Mouse (Mus musculus): Measurements from ENCODE around the gene Eif3i. TPM values are rescaled to one million over a fixed set of nuclear protein-coding genes. Genes with fewer than 3 reads are reported as not detected.

Gene Eif3i
- total RNA-seq, 2 experiments from 2014 or later: 139 to 140 TPM

DNA sequence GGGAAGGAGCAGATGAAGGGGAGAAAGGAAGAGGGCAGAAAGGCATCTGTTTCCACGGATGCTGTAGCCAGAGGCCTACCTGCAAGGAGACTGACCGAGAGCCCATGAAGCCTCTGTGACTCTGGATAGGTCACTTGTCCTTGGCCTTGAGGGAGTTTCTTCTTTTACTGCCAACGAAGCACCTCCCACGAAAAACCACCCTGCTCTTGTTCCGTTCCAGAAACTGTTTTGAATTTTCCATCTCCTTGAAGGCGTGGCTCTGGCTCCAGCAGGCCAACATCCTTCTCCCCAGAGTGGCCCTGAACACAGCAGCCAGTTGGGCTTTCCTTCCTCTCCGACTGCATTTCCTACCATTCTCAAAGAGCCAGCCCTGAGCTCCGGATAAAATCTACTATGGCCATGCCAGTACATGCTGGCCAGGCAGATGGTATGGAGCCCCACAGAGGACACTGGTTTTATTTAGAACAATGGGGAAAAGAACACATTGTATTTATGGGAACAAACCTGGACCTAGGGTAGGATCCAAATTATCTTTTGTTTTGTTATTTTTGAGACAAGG, 20.9 kb upstream of the Eif3i start:
- DNase-seq (ENCODE audit: low spot score in 2 of 2): no peak
- intact Hi-C loops (cut with DNase I): no loop called here

DNA sequence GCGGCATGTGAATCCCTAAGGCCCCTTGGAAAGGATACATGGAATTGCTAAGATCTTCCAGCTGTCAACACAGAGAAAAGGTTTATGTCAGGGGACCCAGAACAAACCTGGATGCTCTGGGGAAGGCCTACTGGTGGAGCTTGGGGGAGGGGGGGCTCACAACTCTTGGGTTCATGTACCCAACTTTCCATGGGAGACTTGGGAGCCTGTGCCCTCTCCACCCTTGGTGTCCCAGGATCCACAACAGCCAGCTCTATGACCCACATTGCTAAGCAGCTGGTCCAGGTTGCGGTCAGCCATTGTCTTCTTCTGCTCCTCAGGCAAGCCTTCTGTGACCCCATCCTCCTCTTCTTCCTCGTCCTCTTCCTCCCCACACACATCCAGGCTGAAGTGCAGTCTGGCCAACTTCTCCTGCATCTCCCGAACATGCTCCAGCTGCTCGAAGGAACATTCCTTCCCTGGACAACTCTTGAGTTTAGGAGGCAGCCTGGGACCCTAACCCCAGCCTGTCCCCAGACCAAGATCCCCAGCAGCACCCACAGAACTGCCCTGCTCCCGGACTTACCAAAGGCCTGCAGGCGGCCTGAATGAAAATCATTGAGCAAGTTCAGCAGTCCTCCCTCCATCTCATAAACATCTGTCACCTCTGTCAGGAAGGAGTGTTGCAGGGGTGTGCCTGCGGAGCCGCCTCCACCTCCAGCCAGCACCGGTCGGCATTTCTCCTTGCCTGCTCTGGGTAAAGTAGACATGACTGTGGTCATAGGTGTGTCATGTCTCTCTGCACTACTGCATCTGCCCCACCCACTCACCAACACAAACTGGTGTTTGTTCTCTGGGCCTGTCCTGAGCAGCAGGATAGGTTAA, 20.2 kb upstream of the Eif3i start:
- intact Hi-C loops (cut with DNase I): no loop called here
- no peak for DNase-seq (ENCODE audit: low spot score in 2 of 2)

DNA sequence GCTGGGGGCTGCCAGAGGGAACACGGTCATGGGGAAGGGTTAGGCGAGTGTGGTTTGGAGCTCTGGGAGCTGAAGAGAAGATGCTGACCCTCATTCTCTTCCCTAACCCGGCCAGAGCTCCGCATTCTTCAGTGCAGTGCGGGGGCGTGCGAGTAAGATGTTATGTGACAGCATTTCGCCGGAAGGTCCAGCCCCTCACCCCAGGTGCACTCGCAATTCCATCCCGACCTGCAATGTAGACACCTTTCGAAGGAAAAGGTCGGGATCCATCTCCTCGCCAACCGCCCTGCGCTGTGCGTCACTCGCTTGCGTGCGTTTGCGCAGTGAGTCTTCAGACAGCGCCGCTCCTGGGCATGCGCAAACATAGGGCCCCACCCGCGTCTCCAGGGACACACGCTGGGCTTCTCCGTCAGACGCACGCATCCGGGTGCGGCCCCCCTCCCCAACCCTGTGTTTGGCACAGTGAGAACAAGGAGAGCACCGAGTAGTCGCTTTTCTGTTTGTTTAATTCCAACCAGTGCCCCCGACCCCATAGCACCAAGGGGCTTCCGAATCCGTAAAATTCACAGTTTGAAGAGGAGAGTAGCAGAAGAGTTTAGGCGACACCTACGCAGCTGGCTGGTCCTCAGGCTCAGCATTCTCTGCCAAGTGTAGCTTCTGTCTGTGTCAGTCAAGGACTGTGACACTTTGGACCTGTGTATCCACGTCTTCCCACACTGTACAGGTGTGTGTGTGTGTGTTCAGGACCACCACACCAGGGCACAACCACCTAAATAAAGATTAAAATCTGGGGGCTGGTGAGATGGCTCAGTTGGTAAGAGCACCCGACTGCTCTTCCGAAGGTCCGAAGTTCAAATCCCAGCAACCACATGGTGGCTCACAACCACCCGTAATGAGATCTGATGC, 18.6 kb upstream of the Eif3i start, which contains the start of gene Iqcc:
Gene Iqcc, minus strand, starts transcription at position 314 of the 906 bp plus-strand sequence.
- intact Hi-C loops (cut with DNase I): no loop called here
- DNase-seq (ENCODE audit: low spot score in 2 of 2): peak; percentile 95 to 98

DNA sequence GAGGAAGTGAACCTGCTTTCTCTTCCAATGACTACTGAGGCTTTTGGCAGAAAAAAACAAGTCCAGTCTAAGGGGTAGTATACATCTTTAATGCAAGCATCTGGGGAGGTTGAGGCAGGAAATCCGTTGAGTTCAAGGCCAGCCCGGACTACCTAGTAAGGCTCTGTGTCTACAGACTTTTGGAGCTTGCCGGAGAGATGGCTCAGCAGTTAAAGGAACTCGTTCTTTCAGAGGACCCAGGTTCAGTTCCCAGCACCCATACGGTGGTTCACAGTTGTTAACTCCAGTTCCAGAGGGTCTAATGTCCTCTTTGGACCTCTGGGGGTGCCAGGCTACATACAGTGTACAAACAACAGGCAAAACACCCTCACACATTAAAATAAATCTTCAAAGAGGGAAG, 17.6 kb upstream of the Eif3i start:
- no peak for DNase-seq (ENCODE audit: low spot score in 2 of 2)
- intact Hi-C loops (cut with DNase I): no loop called here

DNA sequence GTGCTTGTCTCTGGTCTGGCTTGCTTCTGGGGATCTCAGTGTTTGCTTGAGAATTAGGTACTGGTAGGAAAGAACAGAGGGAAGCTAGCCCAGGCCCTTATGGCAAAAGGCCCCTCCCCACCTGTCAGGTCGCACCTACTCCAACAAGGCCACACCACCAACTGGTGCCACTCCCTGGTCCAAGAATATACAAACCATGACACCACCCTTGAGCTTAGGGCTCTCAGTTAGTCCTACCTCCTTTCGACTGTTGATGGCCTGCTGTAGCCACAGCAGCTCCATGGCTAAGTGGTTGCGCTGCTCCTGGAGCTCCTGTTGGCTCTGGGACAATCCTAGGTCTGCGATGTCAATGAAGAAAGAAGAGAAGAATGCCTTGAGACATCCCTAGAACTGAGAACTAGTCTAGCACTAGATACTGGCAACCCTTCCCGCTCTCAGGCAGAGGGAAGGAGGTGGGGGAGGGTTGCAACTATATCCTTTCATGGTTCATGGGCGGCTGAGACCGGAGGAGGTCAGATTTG, 16.7 kb upstream of the Eif3i start:
- intact Hi-C loops (cut with DNase I): no loop called here

DNA sequence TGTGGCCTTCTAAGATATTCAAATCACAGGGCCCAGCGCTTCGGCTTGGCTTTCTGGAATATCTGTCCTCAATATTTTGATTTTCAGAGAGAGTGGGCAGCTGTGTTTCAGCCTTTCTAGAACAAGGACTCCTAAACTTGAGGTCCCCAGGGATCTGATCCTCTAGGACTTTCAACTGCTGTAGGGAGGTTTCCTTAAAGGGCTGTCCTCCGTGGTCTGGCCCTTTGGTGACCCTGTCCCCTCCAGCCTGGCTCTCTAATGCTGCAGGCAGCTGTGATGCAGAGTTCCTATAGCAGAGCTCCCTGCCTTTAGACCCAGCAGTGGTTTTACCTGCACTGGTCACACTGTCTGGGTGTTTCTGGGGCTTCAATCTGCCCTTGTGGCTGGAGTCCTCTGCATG, 16.2 kb upstream of the Eif3i start:
- intact Hi-C loops (cut with DNase I): no loop called here
- DNase-seq (ENCODE audit: low spot score in 2 of 2): no peak

More for the DNA sequence above, 16.7 kb upstream of the Eif3i start:
- no peak for DNase-seq (ENCODE audit: low spot score in 2 of 2)

DNA sequence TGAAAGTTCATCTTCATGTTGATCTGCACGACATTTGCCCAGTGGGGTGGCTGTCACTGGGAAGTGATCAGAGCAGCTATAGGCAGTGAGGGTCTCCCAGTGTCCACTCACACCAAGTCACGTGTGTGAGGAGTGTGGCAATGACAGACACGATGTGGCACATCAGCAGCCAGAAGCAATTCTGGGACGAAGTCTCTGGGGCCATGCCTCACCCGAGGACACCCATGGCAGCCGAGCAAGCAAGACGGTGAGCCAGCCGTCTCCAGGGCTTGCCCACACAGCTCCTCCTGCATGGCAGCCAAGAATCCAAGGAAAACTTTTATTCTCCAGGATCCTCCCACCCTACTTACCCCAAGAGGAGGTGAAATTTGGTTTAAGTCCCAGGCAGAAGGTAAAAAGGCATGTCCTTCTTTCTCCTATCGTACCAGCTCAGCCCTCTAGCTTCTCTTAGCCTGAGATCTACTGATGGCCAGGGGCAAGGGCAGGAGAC, 15.4 kb upstream of the Eif3i start:
- DNase-seq (ENCODE audit: low spot score in 2 of 2): no peak
- intact Hi-C loops (cut with DNase I): no loop called here

DNA sequence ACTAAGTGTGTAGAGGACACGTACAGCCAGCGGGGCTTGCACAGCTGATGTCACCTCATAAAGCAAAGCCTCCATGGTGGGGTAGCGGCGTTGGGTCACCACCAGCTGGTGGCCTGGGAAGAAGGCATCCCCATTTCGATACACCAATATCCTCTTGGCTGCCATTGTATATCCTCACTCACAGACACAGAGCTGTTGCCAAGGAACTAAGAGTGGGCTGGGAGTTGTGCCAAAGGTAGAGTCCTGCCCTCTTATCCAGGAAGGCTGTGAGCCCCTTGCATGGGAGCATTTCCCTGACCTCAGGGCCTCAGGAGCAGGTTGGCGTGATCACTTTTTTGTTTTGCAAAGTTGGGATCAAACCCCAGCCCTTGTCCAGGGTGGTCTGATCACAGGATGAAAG, 13.6 kb upstream of the Eif3i start, which contains the start of gene Dcdc2b:
Gene Dcdc2b, minus strand, starts transcription at position 165 of the 400 bp plus-strand sequence.
- DNase-seq (ENCODE audit: low spot score in 2 of 2): no peak
- intact Hi-C loops (cut with DNase I): no loop called here

DNA sequence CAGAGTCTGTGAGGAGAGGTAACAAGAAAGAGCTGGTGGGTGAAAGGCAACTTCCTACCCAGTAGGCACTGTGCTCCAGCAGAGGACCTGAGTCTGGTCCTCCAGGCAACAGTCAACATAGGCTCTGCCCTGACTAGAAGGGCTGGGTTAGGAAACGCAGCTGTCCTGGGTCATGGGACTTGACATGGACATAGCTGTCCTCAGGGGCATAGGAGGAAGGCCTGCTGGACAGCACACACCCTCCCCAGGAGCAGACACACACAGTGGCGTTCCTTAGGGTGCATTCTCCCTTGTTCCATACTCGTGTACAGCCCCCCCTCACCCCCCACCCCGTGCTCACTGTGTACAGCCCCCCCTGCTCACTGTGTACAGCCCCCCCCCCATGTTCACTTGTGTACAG, 10.0 kb upstream of the Eif3i start:
- no peak for DNase-seq (ENCODE audit: low spot score in 2 of 2)
- intact Hi-C loops (cut with DNase I): no loop called here

DNA sequence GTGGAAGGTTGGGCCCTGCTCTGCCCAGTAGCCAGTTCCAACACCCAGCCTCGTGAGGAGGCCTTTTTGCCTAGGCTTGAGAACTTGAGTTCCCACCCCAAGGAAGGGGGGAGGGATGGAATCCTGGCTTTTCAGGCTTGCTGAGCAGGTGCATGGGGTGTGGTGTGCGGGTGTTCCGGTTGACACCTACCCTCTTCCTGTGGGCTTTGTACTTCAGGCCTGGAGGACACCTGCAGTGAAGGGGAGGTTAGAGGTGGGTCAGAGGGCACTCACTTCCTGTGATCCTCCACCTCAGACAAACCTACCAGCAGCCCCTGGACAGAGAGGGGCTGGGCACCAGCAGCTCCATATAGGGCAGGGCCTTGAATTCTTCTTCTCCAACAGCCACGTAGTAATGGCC, 9.6 kb upstream of the Eif3i start:
- DNase-seq (ENCODE audit: low spot score in 2 of 2): no peak
- intact Hi-C loops (cut with DNase I): no loop called here

DNA sequence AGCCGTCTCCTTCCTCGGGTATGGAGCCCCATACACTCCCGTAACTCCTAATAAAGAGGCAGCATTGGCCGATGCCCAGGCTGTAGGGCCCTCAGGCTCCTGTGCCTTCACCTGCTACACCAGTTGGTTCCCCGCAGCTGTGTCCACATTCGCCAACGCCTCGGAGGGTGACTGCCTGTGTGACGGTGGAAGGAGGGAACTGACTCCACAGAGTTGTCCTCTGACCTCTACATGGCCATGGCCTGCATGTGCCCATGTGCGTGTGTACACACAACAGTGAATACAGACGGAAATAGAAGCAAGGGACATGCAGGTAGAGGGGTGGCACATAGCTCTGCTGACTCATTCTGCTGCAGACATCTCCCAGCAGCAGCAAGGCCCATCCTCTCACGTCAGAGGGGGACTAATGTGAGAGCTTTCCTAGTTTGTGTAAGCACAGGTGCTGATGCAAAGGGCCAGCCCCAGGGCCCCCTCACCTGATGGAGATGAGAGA, 8.7 kb upstream of the Eif3i start:
- intact Hi-C loops (cut with DNase I): loop anchor here (5.0 kb wide), 1 partner anchor 117 kb away; the partner anchor contains the start of genes Fam229a and Tssk3
- DNase-seq (ENCODE audit: low spot score in 2 of 2): no peak

DNA sequence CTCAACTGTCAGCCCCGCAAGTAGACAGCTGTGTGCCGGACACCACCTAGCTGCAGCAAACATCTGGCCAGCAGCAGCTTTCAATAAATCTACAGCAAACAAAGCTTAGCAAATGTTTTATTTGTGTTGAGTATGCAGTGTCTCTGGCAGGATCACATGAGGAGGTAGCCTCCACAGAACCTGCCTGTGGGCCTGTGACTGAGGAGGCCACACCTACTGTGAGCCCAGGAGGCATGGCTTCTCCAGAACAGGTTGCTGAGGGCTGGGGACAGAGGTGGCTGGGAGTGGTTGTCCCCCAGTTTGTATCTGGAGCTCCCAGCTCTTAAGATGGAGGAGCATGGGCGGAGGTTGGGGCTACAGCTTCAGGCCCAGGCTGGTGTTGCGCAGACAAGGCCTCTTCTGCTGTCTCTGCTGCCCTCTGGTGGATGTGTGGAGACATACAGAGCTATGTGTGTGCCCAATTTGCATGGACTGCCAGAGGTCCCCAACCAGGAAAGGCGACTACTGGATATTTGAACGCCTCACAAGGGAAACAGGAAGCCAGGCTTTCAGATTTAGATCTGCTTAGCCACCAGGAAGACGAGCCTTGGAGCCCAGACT, 8.1 kb upstream of the Eif3i start:
- peak; percentile 85 to 91 for DNase-seq (ENCODE audit: low spot score in 2 of 2)
- intact Hi-C loops (cut with DNase I): loop anchor here (5.0 kb wide), 1 partner anchor 116 kb away; the partner anchor contains the start of genes Fam229a and Tssk3

DNA sequence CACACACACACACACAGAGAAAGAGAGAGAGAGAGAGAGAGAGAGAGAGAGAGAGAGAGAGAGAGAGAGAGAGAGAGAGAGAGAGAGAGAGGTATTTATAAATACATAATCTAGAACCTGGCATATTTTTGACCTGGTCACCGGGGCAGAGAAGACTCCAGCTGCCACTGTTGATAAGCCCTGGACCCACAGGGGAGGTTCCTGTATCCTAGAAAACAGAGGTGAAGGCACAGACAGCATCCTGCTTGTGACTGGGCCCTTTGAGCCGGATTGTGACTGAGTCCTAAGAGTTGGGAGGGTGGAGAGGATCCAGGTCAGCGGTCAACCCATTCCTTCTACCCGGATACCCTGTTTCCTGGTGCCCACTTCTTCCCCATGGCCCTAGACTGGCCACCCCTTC, 11.6 kb downstream of the Eif3i start:
- no peak for DNase-seq (ENCODE audit: low spot score in 2 of 2)
- intact Hi-C loops (cut with DNase I): no loop called here

DNA sequence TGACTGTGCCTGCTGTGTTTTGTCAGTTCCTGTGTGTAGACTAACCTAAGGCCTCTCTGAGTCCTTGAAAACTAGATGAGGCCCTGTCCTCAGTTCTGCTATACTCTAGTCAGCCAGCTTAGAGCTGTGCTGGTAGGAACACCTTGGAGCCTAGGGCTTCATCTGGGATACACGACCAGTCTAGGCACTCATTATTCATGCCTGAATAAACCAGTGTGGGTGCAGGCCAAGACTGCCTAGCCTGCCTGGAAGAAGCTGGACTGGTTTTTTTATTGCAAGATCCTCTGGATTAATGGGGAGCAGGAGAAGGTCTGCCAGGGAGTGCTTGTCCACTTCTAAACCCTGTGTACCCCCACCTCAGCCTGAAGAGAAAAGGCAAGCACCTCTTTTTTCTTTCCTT, 13.5 kb downstream of the Eif3i start:
- no peak for DNase-seq (ENCODE audit: low spot score in 2 of 2)
- intact Hi-C loops (cut with DNase I): no loop called here

DNA sequence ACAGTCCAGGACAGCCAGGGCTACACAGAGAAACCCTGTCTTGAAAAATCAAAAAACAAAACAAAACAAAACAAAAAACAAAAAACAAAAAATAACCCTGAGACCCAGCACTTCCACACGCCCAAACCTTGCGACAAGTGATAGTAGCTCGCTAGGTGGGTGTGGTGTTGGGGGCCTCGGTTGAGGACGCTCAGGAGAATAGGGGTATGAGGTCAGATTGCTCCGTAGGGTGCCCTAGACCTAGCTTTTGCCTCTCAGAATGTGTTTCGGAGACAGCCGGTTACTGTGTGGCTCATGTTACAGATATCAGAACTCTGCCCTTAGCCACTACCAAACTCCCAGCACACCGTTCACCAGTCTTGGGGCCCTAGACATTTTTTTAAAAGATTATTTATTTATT, 14.7 kb downstream of the Eif3i start:
- intact Hi-C loops (cut with DNase I): no loop called here
- DNase-seq (ENCODE audit: low spot score in 2 of 2): no peak

DNA sequence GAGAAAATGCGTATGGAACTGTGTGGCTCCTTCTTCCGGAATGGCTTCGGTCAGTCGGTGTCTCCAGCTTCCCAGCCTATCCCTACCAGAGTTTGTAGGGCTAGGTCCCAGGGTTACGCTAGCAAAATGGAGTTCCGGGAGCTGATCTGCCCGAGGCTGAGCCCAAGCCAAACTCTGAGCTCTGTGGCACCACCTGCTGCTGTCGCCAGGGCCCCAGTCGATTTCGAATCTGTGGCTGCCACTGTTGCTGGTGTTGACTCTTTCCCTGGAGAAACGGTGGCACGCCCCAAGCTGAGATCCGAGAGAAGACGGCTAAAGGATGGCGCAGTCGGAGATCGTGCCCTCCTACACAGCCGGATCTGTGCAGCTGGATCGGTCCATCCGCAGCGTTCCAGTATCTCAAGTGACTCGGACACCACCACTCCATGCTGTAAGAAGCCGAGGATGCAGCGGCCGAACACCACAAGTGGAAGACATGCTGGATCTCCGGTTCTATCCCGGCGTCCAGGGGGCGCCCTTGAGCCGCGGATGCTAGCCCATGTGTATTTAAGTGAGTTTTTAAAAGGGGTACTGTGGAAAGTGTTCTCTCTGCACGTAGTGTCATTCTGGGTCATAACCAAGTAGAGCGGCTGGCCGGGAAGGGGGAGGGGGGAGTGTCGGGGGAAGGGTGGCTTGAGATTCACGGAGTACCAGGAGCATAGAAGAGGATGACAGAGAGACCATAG, 15.4 kb downstream of the Eif3i start:
- intact Hi-C loops (cut with DNase I): no loop called here
- peak; percentile 86 to 91 for DNase-seq (ENCODE audit: low spot score in 2 of 2)

DNA sequence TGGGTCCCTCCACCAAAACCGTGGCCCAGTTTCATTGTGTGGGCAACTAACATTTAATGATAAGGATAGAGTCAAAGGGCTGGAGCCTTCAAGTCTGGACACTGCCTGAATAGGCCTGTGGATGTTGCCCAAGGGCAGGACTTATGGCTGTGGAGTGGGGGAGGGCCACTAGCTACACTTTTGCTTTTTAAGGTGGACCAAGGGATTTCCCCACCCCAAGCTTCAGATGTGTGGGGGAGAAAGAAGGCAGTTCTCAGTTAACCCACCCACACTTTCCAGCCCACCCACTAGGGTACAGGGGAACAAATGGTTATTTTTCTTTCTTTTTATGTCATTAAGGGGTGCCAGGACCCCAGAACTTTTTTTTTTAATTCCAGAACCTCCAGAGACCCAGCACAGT, 16.1 kb downstream of the Eif3i start:
- intact Hi-C loops (cut with DNase I): no loop called here
- DNase-seq (ENCODE audit: low spot score in 2 of 2): no peak

DNA sequence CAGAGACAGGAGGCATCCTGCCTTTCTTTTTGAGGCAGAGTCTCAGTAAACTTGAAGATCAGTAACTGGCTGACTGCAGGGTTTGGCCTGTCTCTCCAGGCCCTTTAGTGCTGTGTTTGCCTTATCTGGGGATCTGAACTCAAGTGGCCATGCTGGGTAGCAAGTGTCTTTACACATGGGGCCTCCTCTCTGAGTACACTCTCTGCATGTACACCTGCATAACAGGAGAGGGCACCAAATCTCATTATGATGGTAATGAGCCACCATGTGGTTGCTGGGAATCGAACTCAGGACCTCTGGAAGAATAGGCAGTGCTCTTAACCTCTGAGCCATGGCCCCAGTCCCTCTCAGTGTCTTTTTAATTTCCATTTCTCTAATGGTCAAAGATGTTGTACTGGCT, 18.2 kb downstream of the Eif3i start:
- no peak for DNase-seq (ENCODE audit: low spot score in 2 of 2)
- intact Hi-C loops (cut with DNase I): no loop called here
